Mouse (Mus musculus) liver, embryonic 15.5 days (tissue): ENCODE data around the gene Padi2. TPM values are rescaled to one million over a fixed set of nuclear protein-coding genes. Genes with fewer than 3 reads are reported as not detected.
A peak's percentile ranks its signal among the peaks of the same experiment; 100 is the strongest.

Experiments
- ATAC-seq: fragments of 200-750 bp; cut with Nextera tagmentation; 2 replicates; pipeline ENCODE4 v1.8.0; 2017; ENCODE audit warnings: moderate number of reproducible peaks, mild to moderate bottlenecking, moderate library complexity; ENCODE audit not compliant: insufficient read depth
- H3K27ac ChIP-seq: fragments of 300-500 bp; sonication (generic); replicated peaks from 2 replicates; pipeline ENCODE4 v1.5.1; 2015; ENCODE audit warnings: mild to moderate bottlenecking, inconsistent platforms
- H3K27me3 ChIP-seq: fragments of 300-500 bp; sonication (generic); 2 replicates; pipeline ENCODE4 v1.6.1; 2015; ENCODE audit warnings: mild to moderate bottlenecking, inconsistent platforms
- H3K36me3 ChIP-seq: fragments of 300-500 bp; sonication (generic); replicated peaks from 2 replicates; pipeline ENCODE4 v1.6.1; 2015; ENCODE audit warnings: moderate library complexity, mild to moderate bottlenecking, inconsistent platforms
- H3K4me1 ChIP-seq: fragments of 300-500 bp; sonication (generic); replicated peaks from 2 replicates; pipeline ENCODE4 v1.6.1; 2015; ENCODE audit warnings: inconsistent platforms
- H3K4me2 ChIP-seq: fragments of 300-500 bp; sonication (generic); 2 replicates; pipeline ENCODE4 v1.6.1; 2015; ENCODE audit warnings: moderate library complexity, mild to moderate bottlenecking, inconsistent platforms
- H3K4me3 ChIP-seq: fragments of 300-500 bp; sonication (generic); replicated peaks from 2 replicates; pipeline ENCODE4 v1.5.1; 2015; ENCODE audit warnings: mild to moderate bottlenecking, inconsistent platforms
- H3K9ac ChIP-seq: fragments of 300-500 bp; sonication (generic); 2 replicates; pipeline ENCODE4 v1.6.1; 2015; ENCODE audit warnings: moderate library complexity, mild to moderate bottlenecking, inconsistent platforms
- H3K9me3 ChIP-seq: fragments of 300-500 bp; sonication (generic); replicated peaks from 2 replicates; pipeline ENCODE4 v1.6.1; 2016; ENCODE audit warnings: inconsistent platforms
- WGBS: fragments of 180-500 bp; shearing (Covaris S2); methylation state at CpG from one replicate; pipeline ENCODE4 v1.1.7; 2015; ENCODE audit warnings: mixed read lengths; ENCODE audit not compliant: insufficient replicate concordance; 5-methylcytosine and 5-hydroxymethylcytosine counted together
- polyA plus RNA-seq: library from polyadenylated mRNA; unstranded; fragments of >200 nt; fragmentation: Nextera tagmentation; extraction: Ambion mirVana; gene quantifications from 2 replicates; pipeline ENCODE4 v1.2.1, GENCODE M21; 2015

The Padi2 gene
- polyA plus RNA-seq, 1 experiment from 2014 or later, result 2.2 TPM

DNA sequence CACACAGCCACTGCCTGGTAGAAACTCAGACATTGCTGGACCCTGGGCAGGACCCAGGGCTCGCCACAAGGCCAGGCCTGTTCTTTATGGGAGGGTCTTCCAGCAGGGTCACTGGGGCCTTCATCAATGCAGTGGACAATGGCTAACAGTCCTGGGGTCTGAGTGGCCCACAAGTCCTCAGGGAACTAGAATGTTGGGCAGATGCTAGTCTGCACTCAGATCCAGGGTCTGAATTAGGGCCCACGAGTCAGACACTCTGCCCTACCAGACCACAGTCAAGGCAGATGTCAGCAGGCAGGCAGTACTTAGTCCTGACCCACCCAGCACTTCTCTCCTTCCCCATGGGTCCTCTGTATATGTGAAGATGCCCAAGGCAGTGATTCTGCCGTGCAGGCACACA, 34.8 kb upstream of the Padi2 start:
- H3K27me3 ChIP-seq, result peaks cover 48% of the 10 kb centered on the region
- 56% methylated on average over 3 of the region's 3 CpGs for WGBS
- ATAC-seq, result no peak

GRCm38 (mm10) chr4:140871851-140872685, 34.1 kb upstream of the Padi2 start:
- no peaks in the 10 kb centered on the region for H3K36me3 ChIP-seq
- no peaks in the 10 kb centered on the region for H3K9me3 ChIP-seq
- peaks cover 49% of the 10 kb centered on the region for H3K27me3 ChIP-seq
- H3K4me3 ChIP-seq, result no peak overlapping the region
- H3K9ac ChIP-seq, result no peak overlapping the region
- 0 out of 2 replicates have a peak overlapping the region, but pooled peaks have one; percentile 3 for H3K27ac ChIP-seq
- ATAC-seq, result 0 out of 2 replicates have a peak, but pooled peaks have one; percentile 12
- peaks cover 50% of the 10 kb centered on the region for H3K4me1 ChIP-seq
- no peak overlapping the region for H3K4me2 ChIP-seq
- 54% methylated on average over 8 of the region's 8 CpGs for WGBS

More for the DNA sequence above, 34.8 kb upstream of the Padi2 start:
- Histone ChIP-seq H3K36me3 (no peaks in the 10 kb centered on the region), H3K9me3 (no peaks in the 10 kb centered on the region), H3K4me3 (no peak overlapping the region), H3K4me1 (peaks cover 57% of the 10 kb centered on the region), H3K9ac (no peak overlapping the region), H3K4me2 (no peak overlapping the region), H3K27ac (no peak overlapping the region)

DNA sequence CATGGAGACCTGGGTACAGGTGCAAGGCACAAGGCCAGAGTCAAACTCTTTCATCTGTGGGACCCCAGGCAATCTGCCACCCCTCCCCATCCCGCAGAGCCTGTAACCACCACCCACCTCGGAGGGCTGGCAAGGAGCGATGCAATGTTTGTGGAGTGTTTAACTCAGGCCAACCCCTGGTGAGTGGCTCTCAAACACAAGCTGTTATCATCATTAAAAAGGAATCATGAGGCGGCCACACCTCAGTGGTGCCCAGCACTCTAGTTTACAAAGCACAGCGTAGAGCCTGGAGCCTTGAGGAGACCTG, 33.5 kb upstream of the Padi2 start:
- Histone ChIP-seq H3K9me3 (no peaks in the 10 kb centered on the region), H3K4me1 (peaks cover 45% of the 10 kb centered on the region), H3K27ac (no peak overlapping the region), H3K4me2 (no peak overlapping the region), H3K36me3 (no peaks in the 10 kb centered on the region), H3K4me3 (no peak overlapping the region), H3K27me3 (peaks cover 50% of the 10 kb centered on the region), H3K9ac (no peak overlapping the region)
- ATAC-seq, result no peak
- WGBS, result 74% methylated on average over 5 of the region's 5 CpGs

GRCm38 (mm10) chr4:140873011-140873410, 33.1 kb upstream of the Padi2 start:
- ATAC-seq, result no peak

GRCm38 (mm10) chr4:140876161-140876560, 30.0 kb upstream of the Padi2 start:
- Histone ChIP-seq H3K9me3 (no peaks in the 10 kb centered on the region), H3K36me3 (no peaks in the 10 kb centered on the region), H3K9ac (no peak overlapping the region), H3K27me3 (peaks cover 42% of the 10 kb centered on the region), H3K4me3 (no peak overlapping the region), H3K27ac (no peak overlapping the region), H3K4me1 (peaks cover 26% of the 10 kb centered on the region), H3K4me2 (no peak overlapping the region)
- ATAC-seq, result no peak
- 72% methylated on average over 8 of the region's 8 CpGs for WGBS

More at GRCm38 (mm10) chr4:140873011-140873410, 33.1 kb upstream of the Padi2 start:
- Histone ChIP-seq H3K4me3 (no peak overlapping the region), H3K4me1 (peaks cover 45% of the 10 kb centered on the region), H3K4me2 (no peak overlapping the region), H3K27me3 (peaks cover 52% of the 10 kb centered on the region), H3K36me3 (no peaks in the 10 kb centered on the region), H3K27ac (0 out of 2 replicates have a peak overlapping the region, but pooled peaks have one; percentile 10), H3K9me3 (no peaks in the 10 kb centered on the region), H3K9ac (no peak overlapping the region)
- 67% methylated on average over 11 of the region's 11 CpGs for WGBS

- peaks cover 21% of the 10 kb centered on the region for H3K4me1 ChIP-seq
- 49% methylated on average over 6 of the region's 6 CpGs for WGBS
- H3K27me3 ChIP-seq, result peaks cover 45% of the 10 kb centered on the region
- H3K4me3 ChIP-seq, result no peak overlapping the region
- no peak for ATAC-seq
- H3K9me3 ChIP-seq, result no peaks in the 10 kb centered on the region
- no peak overlapping the region for H3K9ac ChIP-seq
- H3K36me3 ChIP-seq, result no peaks in the 10 kb centered on the region
- no peak overlapping the region for H3K4me2 ChIP-seq
- no peak overlapping the region for H3K27ac ChIP-seq
Measured at GRCm38 (mm10) chr4:140876681-140877080, 29.5 kb upstream of the Padi2 start.

DNA sequence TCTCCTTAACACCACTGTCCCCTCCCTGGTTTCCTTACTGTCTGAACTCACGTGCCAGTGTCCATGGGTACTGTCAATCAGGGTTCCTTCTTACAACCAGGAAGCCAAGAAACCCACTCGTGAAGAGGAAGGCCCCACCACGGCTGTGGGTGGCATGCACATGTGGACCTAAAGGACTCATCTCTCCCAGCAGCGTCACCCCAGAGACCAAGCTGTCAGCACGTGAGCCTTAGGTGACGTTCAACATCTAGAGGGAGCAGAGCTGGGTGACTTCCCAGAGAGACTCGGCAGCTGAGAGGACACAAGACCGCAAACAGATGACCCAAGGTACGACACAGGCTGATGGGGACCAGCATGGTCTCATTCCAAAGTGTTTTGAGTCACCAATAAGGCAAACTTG, 28.7 kb upstream of the Padi2 start:
- Histone ChIP-seq H3K4me1 (peaks cover 13% of the 10 kb centered on the region), H3K36me3 (no peaks in the 10 kb centered on the region), H3K27me3 (peaks cover 43% of the 10 kb centered on the region), H3K4me3 (no peak overlapping the region), H3K27ac (no peak overlapping the region), H3K9me3 (peaks cover 6% of the 10 kb centered on the region; the same call in 1 of the 2 replicates), H3K4me2 (no peak overlapping the region), H3K9ac (no peak overlapping the region)
- no peak for ATAC-seq
- 52% methylated on average over 9 of the region's 9 CpGs for WGBS

GRCm38 (mm10) chr4:140878655-140879054, 27.5 kb upstream of the Padi2 start:
- Histone ChIP-seq H3K9me3 (peaks cover 8% of the 10 kb centered on the region; the same call in 1 of the 2 replicates), H3K4me1 (peaks cover 3% of the 10 kb centered on the region; the same call in 1 of the 2 replicates), H3K4me2 (no peak overlapping the region), H3K27me3 (peaks cover 47% of the 10 kb centered on the region), H3K4me3 (no peak overlapping the region), H3K27ac (no peak overlapping the region), H3K9ac (no peak overlapping the region), H3K36me3 (no peaks in the 10 kb centered on the region)
- no peak for ATAC-seq
- WGBS, result 75% methylated on average over 9 of the region's 9 CpGs

GRCm38 (mm10) chr4:140879116-140879515, 27.0 kb upstream of the Padi2 start:
- peaks cover 3% of the 10 kb centered on the region; the same call in 1 of the 2 replicates for H3K4me1 ChIP-seq

GRCm38 (mm10) chr4:140879739-140880138, 26.4 kb upstream of the Padi2 start:
- no peak overlapping the region for H3K27ac ChIP-seq
- peaks cover 47% of the 10 kb centered on the region for H3K27me3 ChIP-seq
- no peak for ATAC-seq
- H3K4me3 ChIP-seq, result no peak overlapping the region
- peaks cover 8% of the 10 kb centered on the region; the same call in 1 of the 2 replicates for H3K9me3 ChIP-seq
- WGBS, result 52% methylated on average over 4 of the region's 4 CpGs
- H3K36me3 ChIP-seq, result no peaks in the 10 kb centered on the region
- H3K4me1 ChIP-seq, result 0 out of 2 replicates have a peak, but pooled peaks cover 3% of the 10 kb centered on the region
- no peak overlapping the region for H3K4me2 ChIP-seq
- no peak overlapping the region for H3K9ac ChIP-seq

More at GRCm38 (mm10) chr4:140879116-140879515, 27.0 kb upstream of the Padi2 start:
- Histone ChIP-seq H3K4me2 (no peak overlapping the region), H3K9me3 (peaks cover 8% of the 10 kb centered on the region; the same call in 1 of the 2 replicates), H3K27me3 (peaks cover 47% of the 10 kb centered on the region), H3K36me3 (no peaks in the 10 kb centered on the region), H3K27ac (no peak overlapping the region), H3K9ac (no peak overlapping the region), H3K4me3 (no peak overlapping the region)
- no peak for ATAC-seq
- WGBS, result 76% methylated on average over 6 of the region's 6 CpGs

- Histone ChIP-seq H3K27ac (no peak overlapping the region), H3K9ac (no peak overlapping the region), H3K4me2 (no peak overlapping the region), H3K36me3 (no peaks in the 10 kb centered on the region), H3K4me1 (0 out of 2 replicates have a peak, but pooled peaks cover 3% of the 10 kb centered on the region), H3K27me3 (peaks cover 47% of the 10 kb centered on the region), H3K9me3 (peaks cover 8% of the 10 kb centered on the region; the same call in 1 of the 2 replicates), H3K4me3 (no peak overlapping the region)
- ATAC-seq, result no peak
- WGBS, result 67% methylated on average over 3 of the region's 3 CpGs
Measured at GRCm38 (mm10) chr4:140880207-140880606, 25.9 kb upstream of the Padi2 start.
